Mouse (Mus musculus) heart, postnatal 0 days (tissue): Measurements from ENCODE around the gene Gm10645. TPM values are rescaled to one million over a fixed set of nuclear protein-coding genes. Genes with fewer than 3 reads are reported as not detected.
A peak's percentile ranks its signal among the peaks of the same experiment; 100 is the strongest.

Experiments used
- ATAC-seq: fragments of 200-750 bp; cut with Nextera tagmentation; 2 replicates; pipeline ENCODE4 v1.8.0; 2017; ENCODE audit warnings: low read depth, moderate number of reproducible peaks, moderate library complexity; ENCODE audit not compliant: insufficient read depth
- DNase-seq: peaks from one replicate; pipeline ENCODE4 v3.0.0-alpha.2; 2016; ENCODE audit warnings: low spot score
- H3K27ac ChIP-seq: fragments of 300-500 bp; sonication (generic); 2 replicates; pipeline ENCODE4 v1.5.1; 2014; ENCODE audit warnings: low read depth, mild to moderate bottlenecking
- H3K27me3 ChIP-seq: fragments of 300-500 bp; sonication (generic); 2 replicates; pipeline ENCODE4 v1.6.1; 2014; ENCODE audit warnings: low read length, mixed read lengths; ENCODE audit not compliant: control insufficient read depth, insufficient read depth
- H3K36me3 ChIP-seq: fragments of 300-500 bp; sonication (generic); replicated peaks from 2 replicates; pipeline ENCODE4 v1.6.1; 2014; ENCODE audit warnings: low read length, mixed read lengths; ENCODE audit not compliant: control insufficient read depth, insufficient read depth
- H3K4me1 ChIP-seq: fragments of 300-500 bp; sonication (generic); 2 replicates; pipeline ENCODE4 v1.6.1; 2014; ENCODE audit warnings: antibody characterized with exemption; ENCODE audit not compliant: control insufficient read depth, insufficient read depth
- H3K4me2 ChIP-seq: fragments of 300-500 bp; sonication (generic); 2 replicates; pipeline ENCODE4 v1.6.1; 2014; ENCODE audit warnings: low read depth, mild to moderate bottlenecking, low read length, moderate library complexity
- H3K4me3 ChIP-seq: fragments of 300-500 bp; sonication (generic); 2 replicates; pipeline ENCODE4 v1.5.1; 2014; ENCODE audit warnings: low read depth, low read length
- H3K9ac ChIP-seq: fragments of 300-500 bp; sonication (generic); replicated peaks from 2 replicates; pipeline ENCODE4 v1.6.1; 2014; ENCODE audit warnings: low read depth, low read length, mixed read lengths
- H3K9me3 ChIP-seq: fragments of 300-500 bp; sonication (generic); replicated peaks from 2 replicates; pipeline ENCODE4 v1.6.1; 2016; ENCODE audit warnings: low read length; ENCODE audit not compliant: control insufficient read depth
- CTCF ChIP-seq: IDR thresholded peaks from 2 replicates; pipeline ENCODE4 v1.5.1; 2016; ENCODE audit warnings: antibody characterized with exemption, control low read depth, low read depth
- EP300 ChIP-seq: IDR thresholded peaks from 2 replicates; pipeline ENCODE4 v1.6.1; 2016; ENCODE audit warnings: antibody characterized with exemption, low read depth
- WGBS: fragments of 180-500 bp; shearing (Covaris S2); extraction: QIAGEN DNeasy Blood & Tissue Kit; methylation state at CpG from one replicate; pipeline ENCODE4 v1.1.7; 2014; 5-methylcytosine and 5-hydroxymethylcytosine counted together
- polyA plus RNA-seq: library from polyadenylated mRNA; unstranded; fragments of >200 nt; fragmentation: Nextera tagmentation; extraction: Ambion mirVana; gene quantifications from 2 replicates; pipeline ENCODE4 v1.2.1, GENCODE M21; 2015
- total RNA-seq: library from RNA; depleted of rRNA; stranded (reverse); fragments of >200 nt; gene quantifications from 2 replicates; pipeline ENCODE4 v1.2.3, GENCODE M21; 2014; ENCODE audit warnings: low replicate concordance; rRNA removed

The Gm10645 gene
- total and polyA plus RNA-seq, 2 experiments from 2014 or later, result 0.34 TPM; not detected in 1

GRCm38 (mm10) chr8:83141358-83141757 lies 24.6 kb downstream of the Gm10645 start:
- no peak for DNase-seq
- 67% methylated on average over 5 of the region's 5 CpGs for WGBS
- H3K4me1 ChIP-seq, result no peaks in the 10 kb centered on the region; the same call in 1 of the 2 replicates
- no peaks in the 10 kb centered on the region for H3K9me3 ChIP-seq
- no peak overlapping the region for H3K9ac ChIP-seq
- H3K36me3 ChIP-seq, result no peaks in the 10 kb centered on the region
- no peak for TF ChIP-seq EP300
- TF ChIP-seq CTCF, result no peak
- H3K27me3 ChIP-seq, result no peaks in the 10 kb centered on the region
- H3K27ac ChIP-seq, result no peak overlapping the region
- ATAC-seq, result no peak
- H3K4me3 ChIP-seq, result no peak overlapping the region
- no peak overlapping the region for H3K4me2 ChIP-seq

DNA sequence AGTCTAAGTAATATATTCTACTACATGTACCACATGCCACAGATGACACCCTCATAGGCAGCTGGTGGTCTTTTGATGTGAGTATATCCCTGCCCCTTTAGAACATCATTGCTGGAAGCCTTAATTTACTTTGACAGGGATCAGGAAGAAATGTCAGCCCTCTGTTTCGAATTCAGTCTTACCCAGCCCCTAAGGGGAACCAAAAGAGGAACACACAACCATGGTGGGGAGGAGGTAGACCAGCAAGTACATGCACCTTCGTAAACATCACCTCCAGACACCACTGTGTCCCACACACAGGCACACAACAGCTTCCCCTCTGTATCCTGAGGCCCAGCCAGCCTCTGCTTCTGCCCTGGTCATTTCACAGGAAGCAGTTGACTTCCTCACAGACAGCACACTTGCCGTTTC lies 25.3 kb downstream of the Gm10645 start:
- H3K4me3 ChIP-seq, result no peak overlapping the region
- TF ChIP-seq CTCF, result no peak
- no peak for TF ChIP-seq EP300
- no peak overlapping the region for H3K9ac ChIP-seq
- H3K9me3 ChIP-seq, result no peaks in the 10 kb centered on the region
- no peak overlapping the region for H3K4me2 ChIP-seq
- no peaks in the 10 kb centered on the region for H3K36me3 ChIP-seq
- WGBS, result 58% methylated on average over 3 of the region's 3 CpGs
- DNase-seq, result no peak
- no peak for ATAC-seq
- no peaks in the 10 kb centered on the region for H3K27me3 ChIP-seq
- peak overlapping the region; percentile 30; the same call in 1 of the 2 replicates for H3K27ac ChIP-seq
- H3K4me1 ChIP-seq, result no peaks in the 10 kb centered on the region; the same call in 1 of the 2 replicates

DNA sequence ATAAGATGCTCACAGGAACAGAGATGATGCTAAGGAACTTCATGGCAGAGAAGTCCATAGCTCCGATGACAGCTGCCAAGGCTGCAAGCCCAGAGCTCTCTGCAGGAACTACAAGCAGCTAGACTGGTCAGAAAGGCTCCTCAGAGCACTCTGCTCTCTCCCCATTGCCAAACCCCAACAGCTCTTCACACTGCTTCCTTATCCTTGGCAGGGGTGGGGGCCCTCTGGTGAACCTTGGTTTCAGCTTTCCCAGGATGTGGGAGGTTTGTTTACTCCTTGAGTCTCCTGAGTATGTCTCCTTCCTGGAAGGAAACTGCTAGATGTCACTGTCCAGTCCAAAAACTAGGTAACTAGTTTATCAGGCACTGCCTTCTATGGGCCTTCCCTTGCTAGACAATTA lies 25.9 kb downstream of the Gm10645 start:
- ATAC-seq, result peak; percentile 47
- TF ChIP-seq CTCF (no peak), EP300 (no peak)
- Histone ChIP-seq H3K9me3 (no peaks in the 10 kb centered on the region), H3K4me2 (no peak overlapping the region), H3K27me3 (no peaks in the 10 kb centered on the region), H3K27ac (no peak overlapping the region), H3K4me3 (no peak overlapping the region), H3K9ac (no peak overlapping the region), H3K4me1 (peaks cover 4% of the 10 kb centered on the region), H3K36me3 (no peaks in the 10 kb centered on the region)
- DNase-seq, result peak; percentile 14
- 50% methylated on average over 1 of the region's 1 CpGs for WGBS

DNA sequence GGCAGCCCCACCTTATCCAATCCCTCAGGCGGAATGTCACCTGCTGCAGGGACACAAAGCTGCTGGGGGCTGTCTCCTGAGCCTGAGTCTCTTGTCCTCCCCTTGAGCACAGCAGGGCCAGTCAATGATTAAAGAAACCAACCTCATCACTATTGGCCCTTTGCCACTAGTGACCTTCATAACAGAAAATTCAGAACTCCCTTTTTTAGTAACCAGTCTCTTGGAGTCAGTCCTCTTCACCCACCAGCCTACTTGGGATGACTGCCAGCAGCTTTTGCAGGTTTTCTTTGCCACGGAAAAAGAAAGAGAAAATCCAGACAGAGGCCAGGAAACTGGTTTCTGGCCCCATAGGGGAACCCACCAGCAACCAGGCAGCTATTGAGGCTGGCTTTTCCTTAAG lies 30.9 kb downstream of the Gm10645 start:
- Histone ChIP-seq H3K9ac (no peak overlapping the region), H3K27me3 (no peaks in the 10 kb centered on the region), H3K27ac (no peak overlapping the region), H3K36me3 (no peaks in the 10 kb centered on the region), H3K4me3 (no peak overlapping the region), H3K4me2 (no peak overlapping the region), H3K9me3 (no peaks in the 10 kb centered on the region), H3K4me1 (peaks cover 11% of the 10 kb centered on the region)
- no peak for TF ChIP-seq EP300
- no peak for TF ChIP-seq CTCF
- WGBS, result 31% methylated on average over 2 of the region's 2 CpGs
- DNase-seq (no peak), ATAC-seq (no peak)

Other genes starting within 250 kb of the Gm10645 start
- 4.3 and 6.2 TPM in 2 replicates for gene Tbc1d9, start 818 bp downstream of the Gm10645 start, total RNA-seq
- gene Tbc1d9, start 818 bp downstream of the Gm10645 start, polyA plus RNA-seq, result 0.45 and 0.49 TPM in 2 replicates
- not detected in 2 replicates for gene Ucp1, start 124.2 kb upstream of the Gm10645 start, total RNA-seq
- gene Ucp1, start 124.2 kb upstream of the Gm10645 start, polyA plus RNA-seq, result 0.63 TPM in 1 of 2 replicates, not detected in the other
- gene Elmod2, start 166.3 kb upstream of the Gm10645 start, total RNA-seq, result 8.2 and 9.2 TPM in 2 replicates
- gene Elmod2, start 166.3 kb upstream of the Gm10645 start, polyA plus RNA-seq, result 5.6 and 6.0 TPM in 2 replicates
- not detected in 2 replicates for gene Mgat4d, start 182.3 kb upstream of the Gm10645 start, total RNA-seq
- not detected in 2 replicates for gene Mgat4d, start 182.3 kb upstream of the Gm10645 start, polyA plus RNA-seq
- not detected in 2 replicates for gene Clgn, start 223.7 kb upstream of the Gm10645 start, total RNA-seq
- not detected in 2 replicates for gene Clgn, start 223.7 kb upstream of the Gm10645 start, polyA plus RNA-seq